Mouse (Mus musculus) lung, adult 2 months (tissue): ENCODE data around the gene Hapln1. TPM values are rescaled to one million over a fixed set of nuclear protein-coding genes. Genes with fewer than 3 reads are reported as not detected.

ENCODE experiments used
- DNase-seq: peaks from one replicate; pipeline ENCODE4 v3.0.0; 2022
- H3K4me1 ChIP-seq: fragments of 200-500 bp; 2 replicates; pipeline ENCODE4 v1.6.1; 2011; ENCODE audit warnings: low read length; ENCODE audit not compliant: control insufficient read depth, insufficient read depth
- H3K4me3 ChIP-seq: fragments of 200-500 bp; replicated peaks from 2 replicates; pipeline ENCODE3; 2011; ENCODE audit warnings: low read depth, mild to moderate bottlenecking, control low read depth, low read length; ENCODE audit errors: extremely low read depth
- CTCF ChIP-seq: fragments of 200-500 bp; IDR thresholded peaks from 2 replicates; pipeline ENCODE4 v1.5.1; 2011; ENCODE audit warnings: mild to moderate bottlenecking, low read length, control low read depth; ENCODE audit not compliant: insufficient read depth
- POLR2A ChIP-seq: fragments of 200-500 bp; IDR thresholded peaks from 2 replicates; pipeline ENCODE4 v1.6.1; 2011; ENCODE audit warnings: low read depth, mild to moderate bottlenecking, control low read depth, low read length, borderline replicate concordance; ENCODE audit errors: extremely low read depth
- WGBS: fragments of 180-500 bp; shearing (Covaris S2); methylation state at CpG from one replicate; pipeline ENCODE4 v1.1.7; 2018; 5-methylcytosine and 5-hydroxymethylcytosine counted together
- polyA plus RNA-seq: library from polyadenylated mRNA; depleted of rRNA; stranded (reverse); fragments of >200 nt; gene quantifications from 2 replicates; pipeline ENCODE4 v1.2.3, GENCODE M21; 2012; rRNA removed

The Hapln1 gene
- polyA plus RNA-seq: 0.26 and 0.45 TPM in 2 replicates

GRCm38 (mm10) chr13:89539205-89539886, at the start of gene Hapln1:
Hapln1 (plus strand) TSS chr13:89539796.
- Histone ChIP-seq H3K4me1 (peaks cover 6% of the 10 kb centered on the region; the same call in 1 of the 2 replicates), H3K4me3 (peak within 1 kb of the TSS; percentile 51)
- DNase-seq: no peak
- no peak; the same call in 1 of the 2 replicates for TF ChIP-seq CTCF
- no peak for TF ChIP-seq POLR2A
- 1% methylated on average over 29 of the region's 29 CpGs for WGBS

- TF ChIP-seq POLR2A: no peak
- TF ChIP-seq CTCF: no peak
- Histone ChIP-seq H3K4me3 (no peak overlapping the region), H3K4me1 (no peaks in the 10 kb centered on the region)
- no peak for DNase-seq
Observed at GRCm38 (mm10) chr13:89493169-89493568, 46.4 kb upstream of the Hapln1 start.

- 58% methylated on average over 6 of the region's 6 CpGs for WGBS
- no peak for DNase-seq
- Histone ChIP-seq H3K4me3 (no peak overlapping the region), H3K4me1 (no peaks in the 10 kb centered on the region)
- no peak for TF ChIP-seq CTCF
- no peak for TF ChIP-seq POLR2A
Observed at GRCm38 (mm10) chr13:89493678-89494077, 45.9 kb upstream of the Hapln1 start.

GRCm38 (mm10) chr13:89496569-89496968, 43.0 kb upstream of the Hapln1 start:
- no peak for DNase-seq
- no peak overlapping the region for H3K4me3 ChIP-seq
- TF ChIP-seq POLR2A: no peak
- TF ChIP-seq CTCF: no peak
- no peaks in the 10 kb centered on the region for H3K4me1 ChIP-seq
- 74% methylated on average over 2 of the region's 2 CpGs for WGBS

- no peaks in the 10 kb centered on the region for H3K4me1 ChIP-seq
- TF ChIP-seq POLR2A (no peak), CTCF (no peak)
- no peak overlapping the region for H3K4me3 ChIP-seq
- DNase-seq: no peak
- 48% methylated on average over 1 of the region's 1 CpGs for WGBS
Observed at GRCm38 (mm10) chr13:89499419-89499818, 40.2 kb upstream of the Hapln1 start.

GRCm38 (mm10) chr13:89521507-89521908, 18.1 kb upstream of the Hapln1 start:
- H3K4me1 ChIP-seq: no peaks in the 10 kb centered on the region
- no peak overlapping the region for H3K4me3 ChIP-seq
- no peak for TF ChIP-seq CTCF
- DNase-seq: no peak

GRCm38 (mm10) chr13:89528716-89529115, 10.9 kb upstream of the Hapln1 start:
- WGBS: 33% methylated on average over 1 of the region's 1 CpGs
- Histone ChIP-seq H3K4me3 (no peak overlapping the region), H3K4me1 (no peaks in the 10 kb centered on the region)
- no peak for DNase-seq
- TF ChIP-seq POLR2A (no peak), CTCF (no peak)

GRCm38 (mm10) chr13:89530386-89530785, 9.2 kb upstream of the Hapln1 start:
- WGBS: 89% methylated on average over 2 of the region's 2 CpGs
- no peak overlapping the region for H3K4me3 ChIP-seq
- DNase-seq: no peak
- H3K4me1 ChIP-seq: no peaks in the 10 kb centered on the region
- TF ChIP-seq POLR2A (no peak), CTCF (no peak)

GRCm38 (mm10) chr13:89539887-89540264, 280 bp downstream of the Hapln1 start:
- DNase-seq: no peak
- Histone ChIP-seq H3K4me3 (no peak overlapping the region), H3K4me1 (peaks cover 6% of the 10 kb centered on the region; the same call in 1 of the 2 replicates)
- WGBS: 30% methylated on average over 11 of the region's 11 CpGs
- TF ChIP-seq CTCF: no peak
- TF ChIP-seq POLR2A: no peak

GRCm38 (mm10) chr13:89540301-89540982, 846 bp downstream of the Hapln1 start:
- DNase-seq: no peak
- 38% methylated on average over 11 of the region's 11 CpGs for WGBS
- no peak overlapping the region for H3K4me3 ChIP-seq
- TF ChIP-seq CTCF (no peak), POLR2A (no peak)
- H3K4me1 ChIP-seq: peaks cover 6% of the 10 kb centered on the region; the same call in 1 of the 2 replicates
